Mouse (Mus musculus) common myeloid progenitor, adult 5-6 weeks (primary cell): ENCODE data around the gene Bsn. TPM values are rescaled to one million over a fixed set of nuclear protein-coding genes. Genes with fewer than 3 reads are reported as not detected.

Experiments used
- ATAC-seq: replicated peaks from 2 replicates; pipeline ENCODE4 v1.8.0; 2016; ENCODE audit warnings: low read depth, mild to moderate bottlenecking, moderate TSS enrichment, inconsistent platforms; ENCODE audit not compliant: poor library complexity, severe bottlenecking
- total RNA-seq: library from RNA; stranded (forward); fragments of 200-1000, 187-1606 nt; gene quantifications from 2 replicates; pipeline ENCODE4 v1.2.3, GENCODE M21; 2017

Bsn gene
- total RNA-seq = 3.5 and 4.0 TPM in 2 replicates

DNA sequence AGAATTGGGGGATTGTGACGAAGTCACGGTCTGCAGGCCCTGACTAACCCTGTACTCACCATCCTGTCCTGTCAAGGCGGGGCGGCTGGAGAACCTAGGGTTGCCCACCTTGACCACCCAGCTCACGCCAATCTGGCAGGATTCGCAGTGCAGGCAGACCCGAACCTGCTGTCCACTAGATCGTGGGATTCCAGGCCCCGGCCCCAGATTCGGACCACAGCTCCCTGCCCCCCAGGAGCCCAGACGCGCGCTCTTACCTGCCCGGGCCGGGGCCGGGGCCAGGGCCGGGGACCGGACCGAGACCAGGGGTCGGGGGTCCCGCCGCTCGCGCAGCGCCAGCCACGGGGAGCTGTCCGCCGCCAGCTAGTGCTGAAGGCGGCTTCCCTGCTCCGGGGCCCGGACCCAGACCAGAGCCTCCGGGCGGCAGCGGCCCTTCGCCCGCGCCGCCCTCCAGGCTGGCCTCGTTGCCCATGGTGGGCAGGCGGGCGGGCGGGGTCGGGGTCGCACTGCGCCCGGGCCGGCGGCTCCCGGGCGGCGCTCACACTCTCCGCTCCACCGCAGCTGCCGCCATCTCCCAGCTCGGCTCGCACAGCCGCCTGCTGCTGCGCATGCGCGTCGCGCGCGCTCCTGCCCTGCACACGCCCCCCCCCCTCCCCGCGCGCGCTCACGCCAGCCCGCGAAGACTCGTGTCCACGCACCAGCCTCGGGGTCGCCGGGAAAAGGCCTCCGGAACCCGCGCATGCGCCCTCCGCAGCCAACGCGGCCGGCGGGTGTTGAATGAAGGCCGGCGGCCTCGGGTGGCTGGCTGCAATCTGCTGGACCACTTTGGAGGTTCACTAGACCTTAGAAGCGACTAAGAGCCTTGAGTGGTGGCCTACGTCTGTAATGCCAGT, at the start of gene Bsn:
TSS of gene Bsn (minus strand) at position 598 of the 893 bp plus-strand sequence.
- peak; percentile 61 for ATAC-seq

DNA sequence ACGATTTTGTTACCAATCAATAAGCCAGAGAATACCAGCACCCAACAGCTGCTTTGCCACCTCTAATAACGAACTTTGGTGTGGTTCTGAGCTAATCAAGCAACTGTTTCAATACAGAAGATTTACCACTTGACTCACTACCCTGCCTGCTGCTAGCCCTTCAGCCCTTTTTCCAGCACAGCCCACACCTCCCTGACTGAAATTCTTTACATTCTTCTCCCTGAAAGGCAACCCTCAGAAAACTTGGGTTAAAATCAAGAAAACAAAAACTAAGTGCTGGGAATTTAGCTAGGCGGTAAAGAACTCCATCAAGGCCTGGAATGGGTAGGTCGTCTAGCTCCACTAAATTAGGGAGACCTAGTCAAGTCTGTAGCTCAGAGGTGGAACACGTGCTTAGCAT, 49.8 kb upstream of the Bsn start:
- ATAC-seq = no peak

DNA sequence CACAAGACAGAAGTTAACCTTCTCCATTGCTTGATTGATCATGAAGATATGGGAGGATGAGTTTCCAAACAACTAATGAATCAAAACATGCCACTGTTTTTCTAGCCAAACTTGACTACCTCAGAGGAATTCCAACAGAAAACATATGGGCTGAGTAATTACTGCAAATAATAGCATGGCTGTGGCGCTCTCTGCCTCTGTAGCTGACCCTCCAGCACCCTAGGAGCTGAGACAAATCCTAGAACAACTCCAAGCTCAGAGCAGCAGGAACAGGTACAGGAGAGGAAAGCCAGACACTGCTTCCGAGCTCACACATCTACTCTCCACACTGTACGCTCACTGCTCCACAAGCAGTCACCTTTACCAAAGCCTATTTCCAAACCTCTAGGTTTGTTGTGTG, 48.6 kb upstream of the Bsn start:
- ATAC-seq = no peak

DNA sequence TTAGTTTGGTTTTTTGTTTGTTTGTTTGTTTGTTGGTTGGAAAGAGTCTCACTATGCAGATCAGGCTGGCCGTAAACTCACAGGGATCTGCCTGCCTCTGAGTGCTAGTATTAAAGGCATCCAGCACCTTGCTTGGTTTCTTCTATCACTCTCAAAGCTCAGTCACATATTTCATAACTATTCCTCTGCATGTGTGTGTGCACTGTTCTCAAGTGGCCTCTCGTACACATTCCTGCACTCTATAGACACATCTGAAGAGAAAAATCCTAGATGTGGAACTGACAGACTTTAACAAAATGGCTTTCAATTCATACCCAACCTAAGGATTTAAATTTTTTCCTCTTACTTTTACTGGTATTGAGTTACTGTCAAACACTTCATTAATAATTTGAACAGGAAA, 48.2 kb upstream of the Bsn start:
- no peak for ATAC-seq

DNA sequence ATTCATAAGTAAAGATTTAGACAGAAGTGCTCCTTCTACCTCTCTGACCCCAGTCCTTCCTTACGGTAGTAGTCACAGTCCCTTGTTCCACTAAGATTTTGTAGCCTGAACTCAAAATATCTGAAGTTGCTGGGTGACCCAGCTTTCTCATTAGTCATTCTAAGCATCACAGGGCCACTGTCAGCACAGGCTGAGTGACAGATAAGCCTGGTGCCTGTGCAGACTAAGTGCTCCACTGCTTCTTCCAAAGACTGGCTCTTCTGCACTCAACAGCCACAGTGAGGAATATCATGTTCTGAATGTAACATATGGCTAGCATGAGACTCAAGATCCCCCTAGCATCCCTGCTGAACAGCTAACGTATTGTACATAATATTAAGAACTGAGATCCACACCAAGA, 44.5 kb upstream of the Bsn start:
- ATAC-seq = no peak

DNA sequence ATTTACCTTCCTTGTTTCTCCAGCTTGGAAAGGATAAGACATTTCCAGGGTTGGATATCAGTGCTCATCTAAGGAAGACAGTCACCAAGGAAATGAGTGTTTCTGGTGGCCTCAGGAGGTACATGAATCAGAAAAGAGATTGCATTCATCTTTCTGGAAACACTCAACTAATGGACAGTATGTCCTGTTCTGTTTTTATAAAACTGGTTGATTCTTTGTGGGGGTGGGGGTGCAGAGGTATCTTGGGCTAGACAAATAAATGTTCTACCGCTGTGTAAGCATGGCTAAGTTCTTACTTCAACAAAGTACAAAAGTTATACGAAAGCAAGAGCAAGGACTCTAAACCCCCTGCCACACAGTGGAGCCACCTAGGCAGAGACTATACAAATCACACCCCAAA, 42.7 kb upstream of the Bsn start:
- ATAC-seq = no peak

DNA sequence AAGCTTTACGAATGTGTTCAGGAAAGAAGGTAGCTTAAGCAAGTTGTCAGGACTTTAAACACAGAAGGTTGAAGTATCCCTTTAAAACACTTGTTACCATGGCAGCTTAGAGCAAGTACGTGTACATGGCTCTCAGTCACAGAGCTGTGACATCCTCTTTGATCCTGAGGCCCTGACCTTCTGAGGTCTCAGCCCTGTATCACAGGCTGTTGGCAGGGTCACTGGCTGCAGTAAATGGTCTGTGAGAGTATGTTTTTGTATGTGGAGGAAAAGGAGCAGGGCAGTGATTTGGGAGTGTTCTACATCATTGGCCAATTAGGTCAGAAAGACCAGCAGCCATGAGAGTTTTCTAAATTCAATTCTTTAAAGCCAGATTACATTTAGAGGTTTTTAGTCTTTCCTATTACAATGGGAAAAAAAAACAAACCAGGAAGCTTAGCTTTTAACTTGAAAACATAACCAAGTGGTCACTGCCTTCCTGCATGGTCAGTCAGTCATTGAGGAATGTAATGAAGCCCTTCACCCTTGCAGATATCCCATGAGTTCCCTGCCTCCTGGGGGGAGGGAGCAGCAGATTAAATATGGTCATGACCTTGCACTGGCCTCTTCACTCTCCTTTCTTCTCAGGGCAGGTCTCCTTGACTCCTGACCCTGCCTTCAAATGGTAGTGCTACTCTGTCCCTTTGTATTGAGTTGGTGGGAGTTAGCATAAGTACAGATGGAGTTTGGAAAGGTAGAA, 37.9 kb upstream of the Bsn start:
- no peak for ATAC-seq

DNA sequence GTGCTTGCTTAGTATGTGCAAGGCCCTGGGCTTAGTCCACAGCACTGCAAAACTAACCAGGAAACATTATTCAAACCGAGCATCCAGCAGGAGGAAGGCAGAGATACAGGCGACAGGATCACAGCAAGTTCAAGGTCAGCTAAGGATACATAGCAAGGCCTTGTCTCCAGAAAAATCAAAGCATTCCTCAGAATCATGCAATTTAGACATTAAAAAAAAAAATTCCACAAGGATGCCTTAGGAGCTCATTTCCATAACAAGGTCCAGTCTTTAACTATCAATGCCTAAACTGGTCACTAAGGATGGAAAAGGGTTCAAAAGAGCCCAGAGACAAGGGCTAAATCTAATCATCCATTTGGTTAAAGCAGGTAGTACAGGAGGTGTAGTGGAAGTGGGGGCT, 35.0 kb upstream of the Bsn start:
- ATAC-seq = no peak

DNA sequence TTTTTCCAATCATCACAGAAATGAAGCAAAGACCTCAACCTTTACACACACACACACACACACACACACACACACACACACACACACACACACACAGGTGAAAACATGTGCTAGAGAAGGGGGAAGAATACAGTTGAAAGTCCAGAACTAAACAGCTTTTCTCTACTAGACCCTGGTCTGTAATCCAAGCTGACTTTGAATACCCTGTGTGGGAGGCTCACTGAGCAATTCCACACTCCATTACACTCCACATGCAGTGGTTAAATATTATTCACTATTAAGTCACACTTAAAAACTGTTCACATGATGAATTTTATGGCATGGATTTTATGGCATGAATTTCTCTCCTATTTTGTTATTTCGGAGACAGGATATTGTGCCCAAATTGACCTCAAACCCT, 33.4 kb upstream of the Bsn start:
- ATAC-seq = no peak

DNA sequence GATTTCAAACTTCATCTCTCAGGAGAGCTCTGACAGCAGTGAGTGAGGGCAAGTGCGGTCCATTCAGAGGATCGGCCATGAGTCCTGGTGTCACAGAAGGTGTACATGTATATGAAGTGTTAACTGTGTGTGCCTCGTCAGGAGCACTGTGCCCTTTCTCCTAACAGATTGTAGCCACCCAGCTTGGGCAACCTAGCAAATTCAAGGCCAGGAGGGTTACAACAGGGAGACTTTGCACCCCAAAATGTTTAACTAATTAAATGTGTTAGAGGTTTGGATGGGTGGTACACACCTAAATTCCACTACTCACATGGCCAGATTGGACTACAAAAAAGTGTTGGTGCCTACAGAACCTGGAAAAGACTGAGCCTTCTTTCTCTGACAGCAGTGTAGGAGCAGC, 31.4 kb upstream of the Bsn start:
- no peak for ATAC-seq

DNA sequence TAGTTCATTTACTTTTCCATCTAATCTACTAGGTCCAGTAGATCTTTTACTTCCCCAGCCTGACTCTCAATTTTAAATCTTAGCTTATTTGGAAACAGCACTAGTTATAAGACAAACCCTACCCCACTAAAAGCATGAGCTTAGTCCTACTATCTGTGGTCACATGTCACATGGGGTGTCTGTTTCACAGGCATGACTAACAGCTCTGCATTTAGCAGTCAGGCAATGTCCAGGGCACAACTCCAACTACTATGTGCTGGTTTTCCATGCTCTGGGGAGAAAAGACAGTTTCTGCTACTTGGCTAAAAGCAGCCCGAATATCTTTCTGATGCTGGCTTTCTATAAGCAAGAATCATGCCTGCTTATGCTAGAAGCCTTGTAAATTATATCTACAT, 30.2 kb upstream of the Bsn start:
- ATAC-seq = no peak

DNA sequence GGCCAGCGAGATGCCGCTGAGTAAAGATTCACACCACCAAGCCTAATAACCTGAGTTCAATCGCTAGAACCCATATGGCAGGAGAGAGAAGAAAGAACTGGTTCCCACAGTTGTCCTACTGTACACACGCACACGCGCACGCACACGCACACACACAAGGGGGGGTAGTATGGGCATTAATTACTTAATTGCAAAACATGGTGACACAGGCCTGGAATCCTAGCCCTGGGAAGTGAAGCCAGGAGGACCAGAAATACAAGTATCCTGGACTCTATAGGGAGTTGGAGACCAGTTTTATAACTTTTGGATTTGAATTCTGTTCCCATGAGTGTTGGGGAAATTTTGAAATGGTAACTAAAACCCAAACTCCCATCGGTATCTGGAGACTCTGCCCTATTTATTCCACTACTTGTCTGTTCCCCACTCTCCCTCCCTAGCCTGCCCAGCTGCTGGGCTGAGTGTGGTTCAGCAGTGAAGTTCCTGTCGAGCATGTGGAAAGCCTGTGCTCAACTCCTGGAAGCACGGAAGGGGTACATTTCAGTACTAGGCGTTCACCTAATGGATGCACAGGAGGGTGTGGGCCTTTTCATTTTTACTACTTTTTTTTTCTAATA, 29.7 kb upstream of the Bsn start:
- ATAC-seq = no peak

DNA sequence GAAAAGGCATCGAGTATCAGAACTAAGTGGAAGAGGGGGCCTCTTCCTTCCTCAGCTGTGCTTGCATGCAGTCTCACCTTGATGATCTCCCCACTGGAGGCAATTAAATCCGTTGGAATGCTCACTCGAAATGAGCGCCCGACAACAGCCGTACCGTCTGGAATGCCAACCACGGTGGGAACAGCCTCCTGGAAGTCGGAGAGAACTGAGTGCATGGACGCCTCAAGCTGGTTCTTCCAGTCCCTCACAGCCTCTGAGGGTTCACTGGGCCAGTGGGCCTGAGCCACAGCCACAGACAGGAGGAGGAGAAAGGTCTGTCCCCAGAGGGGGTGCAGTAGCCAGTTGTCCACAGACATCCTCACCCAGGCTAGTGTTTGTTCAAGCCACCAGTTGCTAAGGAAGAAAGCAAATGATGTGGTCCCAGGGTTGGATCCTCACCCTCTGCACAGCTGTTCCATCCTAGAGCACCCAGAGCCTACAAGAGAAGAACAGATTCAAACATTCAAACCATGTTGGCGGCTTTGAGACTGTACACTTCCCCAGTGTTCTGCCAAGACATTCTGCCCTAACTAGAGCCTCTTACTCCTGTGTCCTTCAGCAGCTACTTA, 27.9 kb upstream of the Bsn start:
- ATAC-seq = no peak

DNA sequence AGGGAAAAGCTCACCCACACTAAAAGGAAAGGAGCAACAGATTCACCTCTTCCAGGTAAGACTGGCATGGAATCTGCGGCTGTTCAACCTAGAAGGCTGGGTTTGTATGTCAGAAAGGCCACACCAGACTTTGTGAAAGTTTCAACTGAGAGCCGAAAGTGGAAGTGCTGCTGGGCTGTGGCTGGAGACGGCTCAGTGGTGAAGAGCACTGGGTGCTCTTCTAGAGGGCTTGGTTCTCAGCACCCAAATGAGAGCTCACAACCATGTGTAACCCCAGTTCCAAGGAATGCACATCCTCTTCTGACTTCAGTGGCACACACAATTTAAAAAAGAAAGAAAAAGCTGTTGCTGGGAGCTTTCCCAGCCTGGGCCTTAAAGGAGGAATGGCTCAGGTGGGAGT, 27.2 kb upstream of the Bsn start:
- ATAC-seq = no peak

DNA sequence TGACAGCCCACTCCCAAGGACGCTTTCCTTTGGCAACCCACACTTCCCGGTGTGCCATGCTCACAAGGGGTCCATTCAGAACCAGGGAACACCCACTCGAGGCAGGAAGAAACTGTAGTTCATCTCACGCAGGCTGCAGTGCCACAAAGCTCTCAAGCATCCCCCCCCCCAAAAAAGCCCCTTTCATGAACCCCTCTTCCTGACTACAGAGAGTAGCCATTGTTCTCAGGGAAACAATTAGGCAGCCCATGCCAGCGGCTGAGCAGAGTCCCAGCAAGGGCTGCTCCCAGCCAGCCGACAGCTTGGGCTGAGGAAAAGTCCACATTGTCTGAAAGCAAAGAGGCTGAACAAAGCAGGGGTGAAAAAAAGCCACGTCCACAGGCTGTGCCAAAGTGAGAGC, 22.9 kb upstream of the Bsn start:
- no peak for ATAC-seq

DNA sequence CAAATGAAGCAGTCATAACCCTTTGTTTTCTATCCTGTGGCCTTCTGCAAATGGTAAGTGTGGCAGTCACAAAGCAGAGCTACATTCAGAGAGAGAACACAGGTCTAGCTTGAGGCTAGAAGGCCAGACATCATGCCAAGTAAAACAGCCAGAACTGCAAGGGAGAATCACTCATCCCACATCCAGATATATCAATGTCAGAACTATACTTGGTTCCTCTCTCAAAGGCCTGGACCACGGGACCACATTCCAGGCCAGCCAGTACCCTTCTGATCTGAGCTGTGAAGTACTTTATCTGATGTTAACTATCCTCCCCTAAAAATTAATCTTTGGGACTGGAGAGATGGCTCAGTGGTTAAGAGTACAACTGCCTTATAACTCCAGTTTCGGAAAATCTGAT, 22.2 kb upstream of the Bsn start:
- ATAC-seq = no peak

DNA sequence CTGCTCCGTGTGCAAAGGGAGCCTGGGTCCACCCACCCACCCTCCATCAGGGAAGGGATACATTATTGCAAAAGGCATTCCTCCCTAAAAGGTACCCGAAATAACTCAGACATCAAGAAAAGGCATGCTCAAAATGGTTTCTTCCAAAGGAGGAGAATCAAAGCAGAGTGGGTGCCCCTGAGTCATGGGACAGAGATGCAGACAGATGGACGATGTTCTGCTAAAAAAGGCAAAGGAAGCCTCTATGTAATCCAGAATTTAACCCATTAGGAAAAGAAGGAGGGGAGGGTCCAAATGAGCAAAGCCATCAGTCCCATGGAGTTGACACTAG, 15.4 kb upstream of the Bsn start:
- no peak for ATAC-seq

DNA sequence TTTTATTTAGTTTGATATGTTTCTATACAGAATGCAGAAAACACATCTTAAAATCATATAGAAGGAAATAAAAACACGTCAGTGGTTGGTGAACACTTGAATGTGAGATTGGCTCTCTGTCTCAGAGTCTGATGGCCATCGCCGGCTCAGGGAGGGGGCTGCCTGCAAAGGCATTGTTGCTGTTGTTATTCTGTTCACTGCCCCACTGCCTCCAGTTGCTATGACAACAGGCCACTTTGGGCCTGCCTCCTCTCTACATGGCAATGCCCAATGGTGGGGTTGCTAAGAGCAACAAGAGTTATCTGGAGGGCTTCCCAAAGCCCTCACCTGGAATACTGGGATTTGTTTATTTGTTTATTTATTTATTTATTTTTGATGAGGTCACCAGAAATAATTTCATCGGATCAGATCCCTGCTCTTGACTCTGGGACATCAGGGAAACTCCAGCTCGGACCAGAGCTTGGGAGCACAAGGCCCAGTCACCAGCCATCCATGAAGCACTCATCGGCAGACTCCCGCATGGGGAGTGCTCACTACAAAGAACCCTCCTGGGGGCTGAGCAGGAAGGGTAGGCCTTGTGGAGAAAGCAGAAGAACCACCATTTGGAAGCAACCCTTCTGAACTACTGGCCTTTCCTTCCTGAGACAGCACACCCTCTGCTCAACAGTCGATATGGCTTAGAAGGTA, 14.8 kb upstream of the Bsn start:
- no peak for ATAC-seq

DNA sequence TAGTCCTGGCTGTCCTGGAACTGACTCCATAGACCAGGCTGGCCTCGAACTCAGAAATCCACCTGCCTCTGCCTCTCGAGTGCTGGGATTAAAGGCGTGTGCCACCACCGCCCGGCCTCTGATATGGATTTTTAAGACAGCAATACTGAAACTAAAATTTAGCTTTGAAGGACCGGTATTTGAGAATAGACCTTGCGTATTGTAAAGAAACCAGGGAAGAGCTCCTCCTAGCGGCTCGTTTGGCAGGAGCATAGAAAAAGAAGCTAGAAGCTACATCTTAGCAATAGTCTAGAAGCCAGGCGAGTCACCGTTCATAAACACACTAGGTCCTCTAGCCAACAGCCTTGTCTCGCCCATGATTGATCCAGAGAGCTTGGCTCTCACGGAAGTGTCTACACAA, 12.8 kb upstream of the Bsn start:
- ATAC-seq = peak; percentile 40

DNA sequence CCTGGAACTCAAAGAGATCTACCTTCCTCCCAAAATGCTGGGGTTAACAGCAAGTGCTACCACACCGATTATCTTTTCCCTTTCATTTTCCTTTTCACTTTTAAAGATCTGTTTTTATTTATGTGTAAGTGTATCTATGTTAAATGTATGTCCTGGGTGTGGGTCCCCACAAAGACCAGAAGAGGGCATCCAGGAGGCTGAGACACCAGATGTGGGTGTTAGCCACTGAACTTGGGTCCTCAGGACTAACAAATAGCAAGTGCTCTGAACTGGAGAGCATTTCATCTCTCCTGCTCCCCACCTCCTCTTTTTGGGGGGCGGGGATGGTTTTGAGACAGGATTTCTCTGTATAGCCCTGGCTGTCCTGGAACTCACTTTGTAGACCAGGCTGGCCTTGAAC, 12.0 kb upstream of the Bsn start:
- no peak for ATAC-seq
